Mouse (Mus musculus): ENCODE results near the gene Dnm3.

DNA sequence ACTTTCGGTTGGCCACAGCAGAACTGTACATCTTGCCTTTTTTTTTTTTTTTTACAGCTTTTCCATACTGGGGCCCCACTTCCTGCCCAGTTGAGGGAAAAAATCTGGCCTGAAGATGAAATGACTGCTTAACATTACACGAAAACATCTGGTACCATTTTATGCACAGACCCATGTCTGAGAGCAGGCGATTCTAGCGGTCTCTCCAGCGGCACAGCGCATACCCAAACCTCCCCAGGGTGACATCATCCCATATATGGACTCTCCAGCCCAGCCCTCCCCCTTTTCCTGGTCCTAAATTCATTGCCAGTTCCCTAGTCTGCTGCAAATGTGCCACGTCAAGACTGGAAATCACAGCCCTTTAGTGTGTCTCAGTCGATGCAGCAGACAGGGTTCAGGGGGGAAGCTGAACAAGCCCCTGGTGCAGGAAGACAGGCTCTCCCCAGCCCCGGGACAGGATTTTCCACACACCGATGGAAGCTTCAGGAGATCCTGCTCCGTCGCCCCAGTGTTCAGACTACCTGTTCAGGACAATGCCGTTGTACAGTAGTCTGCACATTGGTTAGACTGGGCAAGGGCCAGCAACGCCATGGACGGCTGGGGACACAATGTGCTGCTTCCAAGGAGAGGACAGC lies 260.4 kb downstream of the Dnm3 start:
- TF ChIP-seq POLR2A (IDR thresholded peaks at IDR 0.05; ENCODE audit: borderline replicate concordance, extremely low read depth, low read depth, low read length): 0 out of 2 replicates have a peak, but pooled peaks have one; percentile 21
- no peak for TF ChIP-seq CTCF (IDR thresholded peaks at IDR 0.05; ENCODE audit: insufficient read depth, low read length)

Data from lung, adult 2 months (tissue).